Mouse (Mus musculus) limb, embryonic 10.5 days (tissue): ENCODE results near the gene Fut1. TPM values are rescaled to one million over a fixed set of nuclear protein-coding genes. Genes with fewer than 3 reads are reported as not detected.
A peak's percentile ranks its signal among the peaks of the same experiment; 100 is the strongest.

Experiments used
- DNase-seq: peaks from one replicate; pipeline ENCODE4 v3.0.0-alpha.2; 2017; ENCODE audit warnings: low spot score
- H3K27ac ChIP-seq: fragments of 300-500 bp; sonication (generic); 2 replicates; pipeline ENCODE4 v1.5.1; 2016; ENCODE audit warnings: mild to moderate bottlenecking
- H3K27me3 ChIP-seq: fragments of 300-500 bp; sonication (generic); 2 replicates; pipeline ENCODE4 v1.6.1; 2016; ENCODE audit warnings: low read depth, mild to moderate bottlenecking; ENCODE audit not compliant: poor library complexity, severe bottlenecking
- H3K36me3 ChIP-seq: fragments of 300-500 bp; sonication (generic); 2 replicates; pipeline ENCODE4 v1.6.1; 2016; ENCODE audit warnings: mild to moderate bottlenecking, moderate library complexity
- H3K4me1 ChIP-seq: fragments of 300-500 bp; sonication (generic); 2 replicates; pipeline ENCODE4 v1.6.1; 2016
- H3K4me3 ChIP-seq: fragments of 300-500 bp; sonication (generic); 2 replicates; pipeline ENCODE4 v1.5.1; 2016; ENCODE audit warnings: mild to moderate bottlenecking, moderate library complexity
- H3K9me3 ChIP-seq: fragments of 300-500 bp; sonication (generic); replicated peaks from 2 replicates; pipeline ENCODE4 v1.6.1; 2016; ENCODE audit warnings: mild to moderate bottlenecking
- WGBS: fragments of 180-500 bp; shearing (Covaris S2); methylation state at CpG from one replicate; pipeline ENCODE4 v1.1.7; 2016; 5-methylcytosine and 5-hydroxymethylcytosine counted together
- polyA plus RNA-seq: library from polyadenylated mRNA; unstranded; fragments of >200 nt; fragmentation: Nextera tagmentation; extraction: Ambion mirVana; gene quantifications from 2 replicates; pipeline ENCODE4 v1.2.1, GENCODE M21; 2016

Gene Fut1
- polyA plus RNA-seq, 1 experiment from 2014 or later = not detected

- Histone ChIP-seq H3K4me1 (0 out of 2 replicates have a peak, but pooled peaks cover 6% of the 10 kb centered on the region), H3K27me3 (no peaks in the 10 kb centered on the region), H3K36me3 (peaks cover 32% of the 10 kb centered on the region), H3K27ac (peak overlapping the region; percentile 68; the same call in 1 of the 2 replicates), H3K4me3 (0 out of 2 replicates have a peak overlapping the region, but pooled peaks have one; percentile 47), H3K9me3 (no peaks in the 10 kb centered on the region)
- 92% methylated on average over 5 of the region's 5 CpGs for WGBS
- no peak for DNase-seq
Observed at GRCm38 (mm10) chr7:45589898-45590297, 27.2 kb upstream of the Fut1 start.

- no peak for DNase-seq
- H3K9me3 ChIP-seq = no peaks in the 10 kb centered on the region
- 0 out of 2 replicates have a peak, but pooled peaks cover 6% of the 10 kb centered on the region for H3K4me1 ChIP-seq
- peaks cover 22% of the 10 kb centered on the region for H3K36me3 ChIP-seq
- 67% methylated on average over 3 of the region's 3 CpGs for WGBS
- no peaks in the 10 kb centered on the region for H3K27me3 ChIP-seq
- H3K4me3 ChIP-seq = no peak overlapping the region
- no peak overlapping the region for H3K27ac ChIP-seq
Observed at GRCm38 (mm10) chr7:45590874-45591273, 26.2 kb upstream of the Fut1 start.

- Histone ChIP-seq H3K27ac (no peak overlapping the region), H3K27me3 (no peaks in the 10 kb centered on the region), H3K9me3 (no peaks in the 10 kb centered on the region), H3K36me3 (peaks cover 12% of the 10 kb centered on the region), H3K4me1 (0 out of 2 replicates have a peak, but pooled peaks cover 6% of the 10 kb centered on the region), H3K4me3 (no peak overlapping the region)
- DNase-seq = no peak
- 84% methylated on average over 7 of the region's 7 CpGs for WGBS
Observed at GRCm38 (mm10) chr7:45591880-45592279, 25.2 kb upstream of the Fut1 start.

GRCm38 (mm10) chr7:45593118-45593815 is 23.8 kb upstream of the Fut1 start:
- 27% methylated on average over 10 of the region's 10 CpGs for WGBS
- Histone ChIP-seq H3K27ac (no peak overlapping the region), H3K27me3 (no peaks in the 10 kb centered on the region), H3K9me3 (no peaks in the 10 kb centered on the region), H3K36me3 (peaks cover 1% of the 10 kb centered on the region), H3K4me1 (0 out of 2 replicates have a peak, but pooled peaks cover 6% of the 10 kb centered on the region), H3K4me3 (no peak overlapping the region)
- DNase-seq = peak; percentile 82

GRCm38 (mm10) chr7:45595176-45595575 is 21.9 kb upstream of the Fut1 start:
- H3K27me3 ChIP-seq = no peaks in the 10 kb centered on the region
- H3K9me3 ChIP-seq = no peaks in the 10 kb centered on the region
- no peaks in the 10 kb centered on the region for H3K36me3 ChIP-seq
- no peak overlapping the region for H3K4me3 ChIP-seq
- H3K27ac ChIP-seq = no peak overlapping the region
- peaks cover 11% of the 10 kb centered on the region for H3K4me1 ChIP-seq
- no peak for DNase-seq
- 83% methylated on average over 4 of the region's 4 CpGs for WGBS

- Histone ChIP-seq H3K36me3 (no peaks in the 10 kb centered on the region), H3K27ac (no peak overlapping the region), H3K27me3 (no peaks in the 10 kb centered on the region), H3K4me3 (no peak overlapping the region), H3K9me3 (no peaks in the 10 kb centered on the region), H3K4me1 (peaks cover 11% of the 10 kb centered on the region)
- whole genome bisulfite sequencing = 81% methylated on average over 1 of the region's 1 CpGs
- no peak for DNase-seq
Observed at GRCm38 (mm10) chr7:45596107-45596506, 21.0 kb upstream of the Fut1 start.

- WGBS = 88% methylated on average over 5 of the region's 5 CpGs
- Histone ChIP-seq H3K4me1 (peaks cover 19% of the 10 kb centered on the region), H3K9me3 (no peaks in the 10 kb centered on the region), H3K36me3 (no peaks in the 10 kb centered on the region), H3K27ac (no peak overlapping the region), H3K4me3 (no peak overlapping the region), H3K27me3 (no peaks in the 10 kb centered on the region)
- DNase-seq = no peak
Observed at GRCm38 (mm10) chr7:45597013-45597412, 20.1 kb upstream of the Fut1 start.

GRCm38 (mm10) chr7:45597527-45597926 is 19.6 kb upstream of the Fut1 start:
- H3K4me1 ChIP-seq = peaks cover 20% of the 10 kb centered on the region
- no peaks in the 10 kb centered on the region for H3K9me3 ChIP-seq
- H3K36me3 ChIP-seq = no peaks in the 10 kb centered on the region
- no peaks in the 10 kb centered on the region for H3K27me3 ChIP-seq
- H3K4me3 ChIP-seq = no peak overlapping the region
- no peak for DNase-seq
- H3K27ac ChIP-seq = no peak overlapping the region
- WGBS = 92% methylated on average over 6 of the region's 6 CpGs

GRCm38 (mm10) chr7:45598960-45599879 is 17.9 kb upstream of the Fut1 start:
- H3K4me3 ChIP-seq = no peak overlapping the region
- H3K9me3 ChIP-seq = no peaks in the 10 kb centered on the region
- H3K4me1 ChIP-seq = peaks cover 20% of the 10 kb centered on the region
- H3K27me3 ChIP-seq = no peaks in the 10 kb centered on the region
- H3K36me3 ChIP-seq = no peaks in the 10 kb centered on the region
- WGBS = 50% methylated on average over 18 of the region's 18 CpGs
- no peak overlapping the region for H3K27ac ChIP-seq
- DNase-seq = no peak

- H3K4me1 ChIP-seq = peaks cover 9% of the 10 kb centered on the region
- WGBS = 87% methylated on average over 9 of the region's 9 CpGs
- H3K9me3 ChIP-seq = no peaks in the 10 kb centered on the region
- no peak overlapping the region for H3K4me3 ChIP-seq
- no peaks in the 10 kb centered on the region for H3K27me3 ChIP-seq
- no peaks in the 10 kb centered on the region for H3K36me3 ChIP-seq
- DNase-seq = no peak
- no peak overlapping the region for H3K27ac ChIP-seq
Observed at GRCm38 (mm10) chr7:45605704-45606289, 11.3 kb upstream of the Fut1 start.

GRCm38 (mm10) chr7:45609511-45609910 is 7.6 kb upstream of the Fut1 start:
- Histone ChIP-seq H3K4me1 (no peaks in the 10 kb centered on the region), H3K36me3 (no peaks in the 10 kb centered on the region), H3K27me3 (0 out of 2 replicates have a peak, but pooled peaks cover 6% of the 10 kb centered on the region), H3K9me3 (no peaks in the 10 kb centered on the region), H3K27ac (no peak overlapping the region), H3K4me3 (no peak overlapping the region)
- DNase-seq = no peak
- WGBS = 71% methylated on average over 1 of the region's 1 CpGs

GRCm38 (mm10) chr7:45616277-45616676 is 812 bp upstream of the Fut1 start:
- H3K27me3 ChIP-seq = peaks cover 64% of the 10 kb centered on the region
- H3K4me1 ChIP-seq = peaks cover 19% of the 10 kb centered on the region
- no peak overlapping the region for H3K27ac ChIP-seq
- H3K4me3 ChIP-seq = no peak overlapping the region
- no peak for DNase-seq
- H3K9me3 ChIP-seq = no peaks in the 10 kb centered on the region
- H3K36me3 ChIP-seq = no peaks in the 10 kb centered on the region
- WGBS = 19% methylated on average over 6 of the region's 6 CpGs

- Histone ChIP-seq H3K36me3 (no peaks in the 10 kb centered on the region), H3K4me3 (no peak overlapping the region), H3K9me3 (no peaks in the 10 kb centered on the region), H3K27ac (no peak overlapping the region), H3K4me1 (peaks cover 19% of the 10 kb centered on the region), H3K27me3 (peaks cover 64% of the 10 kb centered on the region)
- no peak for DNase-seq
- WGBS = 85% methylated on average over 5 of the region's 5 CpGs
Observed at GRCm38 (mm10) chr7:45618316-45618715, 1.2 kb downstream of the Fut1 start.
